Mouse (Mus musculus): Measurements from ENCODE around the gene H2afy. TPM values are rescaled to one million over a fixed set of nuclear protein-coding genes. Genes with fewer than 3 reads are reported as not detected.

H2afy gene
- total and polyA plus RNA-seq, 2 experiments from 2014 or later, result 169 to 181 TPM

DNA sequence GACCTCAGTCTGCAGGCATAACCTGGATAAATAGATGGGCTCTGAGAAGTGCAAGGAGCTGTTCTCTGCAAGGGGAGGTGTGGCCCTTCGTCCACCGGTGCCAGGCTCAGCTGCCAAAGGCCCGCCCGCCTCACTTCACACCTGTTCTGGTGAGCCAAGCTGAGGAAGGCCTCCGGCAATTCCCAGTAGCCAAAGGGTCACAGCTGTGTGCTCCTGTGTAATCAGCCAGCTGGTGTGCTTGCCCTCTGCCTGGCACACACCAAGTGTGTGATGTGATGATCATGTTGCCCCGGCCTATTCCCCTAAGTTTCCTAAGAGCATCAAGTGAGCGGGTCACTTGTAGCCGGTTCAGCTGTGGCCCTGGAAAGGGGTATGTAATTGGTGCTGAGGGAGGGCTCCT is 60.2 kb downstream of the H2afy start:
- DNase-seq, result no peak
- no peak overlapping the region for H3K4me3 ChIP-seq (ENCODE audit: low read depth, low read length)
- no peak overlapping the region for H3K27ac ChIP-seq (ENCODE audit: low read depth, low read length)
- no peak overlapping the region for H3K4me2 ChIP-seq (ENCODE audit: low read depth)
- no peaks in the 10 kb centered on the region for H3K9me3 ChIP-seq (ENCODE audit: low read length)
- peaks cover 69% of the 10 kb centered on the region for H3K36me3 ChIP-seq (ENCODE audit: insufficient read depth)
- ATAC-seq, result no peak
- H3K4me1 ChIP-seq (ENCODE audit: insufficient read depth), result no peaks in the 10 kb centered on the region
- 86% methylated on average over 8 of the region's 8 CpGs for WGBS
- H3K27me3 ChIP-seq (ENCODE audit: insufficient read depth, low read length), result no peaks in the 10 kb centered on the region
- no peak overlapping the region for H3K9ac ChIP-seq
- no peak for TF ChIP-seq CTCF (IDR thresholded peaks at IDR 0.05; ENCODE audit: low read depth)

DNA sequence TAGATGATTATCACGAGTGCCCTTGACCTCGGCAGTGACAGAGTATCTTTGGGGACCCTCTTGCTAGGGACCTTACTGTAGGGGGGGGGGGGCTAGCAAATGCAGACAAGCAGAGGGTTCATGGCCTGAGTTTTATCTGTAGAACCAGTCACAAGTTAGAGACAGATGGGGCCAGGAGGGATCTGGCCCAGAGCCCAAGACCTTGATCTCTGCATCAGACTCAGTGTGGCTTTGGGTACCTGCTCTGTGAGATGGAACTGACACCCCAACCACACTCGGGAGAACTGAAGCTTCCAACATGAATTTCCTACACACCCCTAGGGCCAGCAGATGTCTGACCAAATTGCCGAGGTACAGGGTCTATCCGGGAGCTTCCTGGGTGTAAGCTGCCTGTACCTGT is 63.0 kb downstream of the H2afy start:
- H3K36me3 ChIP-seq (ENCODE audit: insufficient read depth), result peaks cover 42% of the 10 kb centered on the region
- no peaks in the 10 kb centered on the region for H3K4me1 ChIP-seq (ENCODE audit: insufficient read depth)
- no peak overlapping the region for H3K4me2 ChIP-seq (ENCODE audit: low read depth)
- ATAC-seq (no peak), DNase-seq (no peak)
- TF ChIP-seq CTCF (IDR thresholded peaks at IDR 0.05; ENCODE audit: low read depth), result no peak
- no peak overlapping the region for H3K27ac ChIP-seq (ENCODE audit: low read depth, low read length)
- H3K9ac ChIP-seq, result no peak overlapping the region
- 86% methylated on average over 5 of the region's 5 CpGs for WGBS
- H3K4me3 ChIP-seq (ENCODE audit: low read depth, low read length), result no peak overlapping the region
- no peaks in the 10 kb centered on the region for H3K27me3 ChIP-seq (ENCODE audit: insufficient read depth, low read length)
- H3K9me3 ChIP-seq (ENCODE audit: low read length), result no peaks in the 10 kb centered on the region

DNA sequence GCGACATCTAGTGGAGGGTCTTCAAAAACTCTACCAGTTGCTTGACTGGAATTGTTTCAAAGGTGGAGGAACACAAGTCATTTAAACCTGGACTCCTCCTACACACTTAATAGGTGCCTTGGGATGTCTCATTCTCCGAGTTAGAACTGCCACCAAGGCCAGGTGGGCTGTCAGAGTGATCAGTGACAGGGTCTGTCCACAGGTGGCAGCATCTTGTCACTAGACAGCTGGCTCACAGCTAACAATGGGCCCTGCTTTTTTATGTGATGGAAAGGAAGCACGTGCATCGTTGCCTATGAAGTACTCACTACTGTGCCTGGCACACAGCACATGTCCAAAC is 63.9 kb downstream of the H2afy start:
- Histone ChIP-seq H3K4me2 (ENCODE audit: low read depth) (no peak overlapping the region), H3K9me3 (ENCODE audit: low read length) (no peaks in the 10 kb centered on the region), H3K9ac (no peak overlapping the region), H3K36me3 (ENCODE audit: insufficient read depth) (peaks cover 34% of the 10 kb centered on the region), H3K27ac (ENCODE audit: low read depth, low read length) (no peak overlapping the region), H3K4me3 (ENCODE audit: low read depth, low read length) (no peak overlapping the region), H3K4me1 (ENCODE audit: insufficient read depth) (no peaks in the 10 kb centered on the region), H3K27me3 (ENCODE audit: insufficient read depth, low read length) (no peaks in the 10 kb centered on the region)
- TF ChIP-seq CTCF (IDR thresholded peaks at IDR 0.05; ENCODE audit: low read depth), result peak; percentile 77
- ATAC-seq (peak; percentile 64), DNase-seq (no peak)
- WGBS, result 17% methylated on average over 4 of the region's 4 CpGs

DNA sequence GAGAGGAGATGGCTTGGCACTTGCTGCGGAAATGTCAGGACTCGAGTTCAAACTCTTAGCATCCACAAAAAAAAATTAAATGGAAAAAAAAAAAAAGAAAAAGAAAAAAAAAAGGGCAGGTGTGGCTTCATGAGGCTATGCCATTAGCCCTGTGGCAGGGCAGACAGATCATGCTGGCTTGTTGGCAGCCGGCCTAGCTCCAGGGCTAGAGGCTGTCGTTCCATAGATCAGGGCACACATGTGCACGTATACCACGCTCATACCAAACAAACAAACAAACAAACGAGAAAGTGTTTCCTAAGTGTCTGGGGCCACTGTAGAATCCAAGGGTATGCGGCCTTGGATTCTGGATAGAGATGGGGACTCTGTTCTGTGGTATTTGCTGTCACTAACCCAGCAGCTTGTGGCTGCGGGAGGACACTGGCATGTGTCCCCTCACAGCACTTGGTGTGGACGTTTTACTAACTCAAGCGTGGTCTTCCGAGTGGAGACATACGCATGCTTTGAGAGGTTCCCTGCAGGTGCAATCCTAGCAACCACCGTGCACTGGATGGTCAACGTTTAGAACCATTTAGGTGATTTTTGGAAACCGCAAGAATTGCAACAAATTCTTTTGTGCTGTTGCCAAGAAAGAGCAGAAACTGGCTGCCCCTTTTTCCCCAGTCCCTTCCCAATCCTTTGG is 64.4 kb downstream of the H2afy start:
- WGBS, result 53% methylated on average over 16 of the region's 16 CpGs
- peak; percentile 56; the same call in 1 of the 2 replicates for ATAC-seq
- H3K36me3 ChIP-seq (ENCODE audit: insufficient read depth), result peaks cover 30% of the 10 kb centered on the region
- H3K4me2 ChIP-seq (ENCODE audit: low read depth), result no peak overlapping the region
- no peak overlapping the region for H3K9ac ChIP-seq
- no peaks in the 10 kb centered on the region for H3K4me1 ChIP-seq (ENCODE audit: insufficient read depth)
- TF ChIP-seq CTCF (IDR thresholded peaks at IDR 0.05; ENCODE audit: low read depth), result no peak
- H3K27ac ChIP-seq (ENCODE audit: low read depth, low read length), result no peak overlapping the region
- no peaks in the 10 kb centered on the region for H3K27me3 ChIP-seq (ENCODE audit: insufficient read depth, low read length)
- no peak overlapping the region for H3K4me3 ChIP-seq (ENCODE audit: low read depth, low read length)
- DNase-seq, result peak; percentile 87
- no peaks in the 10 kb centered on the region for H3K9me3 ChIP-seq (ENCODE audit: low read length)

DNA sequence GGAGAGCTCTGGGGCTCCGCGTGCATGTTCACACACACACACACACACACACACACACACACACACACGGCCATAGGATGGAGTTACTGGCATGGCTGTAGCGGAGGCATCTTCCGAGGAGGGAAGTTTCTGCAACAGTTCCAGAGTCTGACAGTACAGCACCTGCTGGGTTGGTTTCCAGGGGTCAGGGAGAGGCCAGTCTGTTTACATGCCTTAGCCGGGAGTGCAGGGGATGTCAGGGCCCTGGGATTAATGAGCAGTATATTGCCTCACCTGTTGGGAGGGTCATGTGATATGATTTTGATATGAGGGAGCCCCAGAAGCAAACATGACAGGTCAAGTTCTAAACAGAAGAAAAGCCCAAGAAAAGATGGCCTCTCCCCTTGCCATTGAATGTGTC is 66.5 kb downstream of the H2afy start:
- Histone ChIP-seq H3K9me3 (ENCODE audit: low read length) (no peaks in the 10 kb centered on the region), H3K4me1 (ENCODE audit: insufficient read depth) (no peaks in the 10 kb centered on the region), H3K4me2 (ENCODE audit: low read depth) (no peak overlapping the region), H3K9ac (no peak overlapping the region), H3K36me3 (ENCODE audit: insufficient read depth) (peaks cover 11% of the 10 kb centered on the region), H3K27ac (ENCODE audit: low read depth, low read length) (no peak overlapping the region), H3K4me3 (ENCODE audit: low read depth, low read length) (no peak overlapping the region), H3K27me3 (ENCODE audit: insufficient read depth, low read length) (no peaks in the 10 kb centered on the region)
- ATAC-seq (no peak), DNase-seq (no peak)
- no peak for TF ChIP-seq CTCF (IDR thresholded peaks at IDR 0.05; ENCODE audit: low read depth)
- WGBS, result 82% methylated on average over 6 of the region's 6 CpGs

DNA sequence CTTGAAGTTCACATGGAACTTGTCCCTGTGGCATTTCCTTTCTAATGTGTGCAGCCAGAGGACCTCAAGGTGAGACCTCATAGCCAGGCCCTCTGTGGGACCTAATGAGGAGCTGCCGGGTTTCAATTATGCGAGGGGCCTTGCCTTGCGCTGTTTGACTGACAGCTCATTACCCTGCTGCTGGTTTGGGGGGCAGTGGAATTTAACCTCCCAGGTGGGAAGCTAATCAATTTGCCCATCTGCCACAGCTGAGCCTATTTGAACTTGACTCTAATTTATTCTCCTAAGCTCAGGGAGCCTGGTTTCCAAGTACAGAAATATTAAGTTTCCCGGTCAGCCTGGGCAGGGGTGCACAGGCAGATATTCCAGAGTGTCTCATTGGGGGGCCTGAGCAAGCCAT is 67.6 kb downstream of the H2afy start:
- H3K9me3 ChIP-seq (ENCODE audit: low read length), result no peaks in the 10 kb centered on the region
- H3K27ac ChIP-seq (ENCODE audit: low read depth, low read length), result no peak overlapping the region
- ATAC-seq (no peak), DNase-seq (no peak)
- H3K4me2 ChIP-seq (ENCODE audit: low read depth), result no peak overlapping the region
- 36% methylated on average over 4 of the region's 4 CpGs for whole genome bisulfite sequencing
- TF ChIP-seq CTCF (IDR thresholded peaks at IDR 0.05; ENCODE audit: low read depth), result no peak
- no peak overlapping the region for H3K9ac ChIP-seq
- H3K27me3 ChIP-seq (ENCODE audit: insufficient read depth, low read length), result no peaks in the 10 kb centered on the region
- peaks cover 4% of the 10 kb centered on the region; the same call in 1 of the 2 replicates for H3K36me3 ChIP-seq (ENCODE audit: insufficient read depth)
- H3K4me1 ChIP-seq (ENCODE audit: insufficient read depth), result no peaks in the 10 kb centered on the region
- no peak overlapping the region for H3K4me3 ChIP-seq (ENCODE audit: low read depth, low read length)

DNA sequence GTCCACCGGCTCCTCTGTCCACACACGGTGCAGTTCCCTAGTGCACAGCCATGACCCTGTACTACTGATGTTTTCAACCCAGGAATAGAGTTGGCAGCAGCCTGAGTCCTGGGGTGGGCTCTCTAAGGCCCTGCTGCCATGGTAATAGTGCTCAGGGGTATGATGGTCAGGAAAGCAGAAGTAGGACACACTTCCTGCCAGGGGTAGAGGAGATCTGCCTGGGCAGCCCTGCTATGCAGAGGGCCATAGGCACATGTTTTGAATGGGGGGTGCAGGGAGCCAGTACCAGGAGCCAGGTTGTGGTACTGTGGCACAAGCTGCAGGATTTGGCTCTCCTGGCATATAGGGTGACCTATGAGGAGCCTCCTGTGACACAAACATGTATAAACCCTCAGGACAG is 69.3 kb downstream of the H2afy start:
- Histone ChIP-seq H3K4me2 (ENCODE audit: low read depth) (no peak overlapping the region), H3K27me3 (ENCODE audit: insufficient read depth, low read length) (no peaks in the 10 kb centered on the region), H3K4me1 (ENCODE audit: insufficient read depth) (no peaks in the 10 kb centered on the region), H3K9ac (no peak overlapping the region), H3K27ac (ENCODE audit: low read depth, low read length) (no peak overlapping the region), H3K9me3 (ENCODE audit: low read length) (no peaks in the 10 kb centered on the region), H3K36me3 (ENCODE audit: insufficient read depth) (no peaks in the 10 kb centered on the region), H3K4me3 (ENCODE audit: low read depth, low read length) (no peak overlapping the region)
- ATAC-seq, result no peak
- WGBS, result 88% methylated on average over 2 of the region's 2 CpGs
- DNase-seq, result no peak
- no peak for TF ChIP-seq CTCF (IDR thresholded peaks at IDR 0.05; ENCODE audit: low read depth)

Data from forebrain, postnatal 0 days (tissue).